Mouse (Mus musculus): Measurements from ENCODE around the gene Gm6169. TPM values are rescaled to one million over a fixed set of nuclear protein-coding genes. Genes with fewer than 3 reads are reported as not detected.

The Gm6169 gene
- polyA plus RNA-seq, 1 experiment from 2014 or later = 2.3 TPM

DNA sequence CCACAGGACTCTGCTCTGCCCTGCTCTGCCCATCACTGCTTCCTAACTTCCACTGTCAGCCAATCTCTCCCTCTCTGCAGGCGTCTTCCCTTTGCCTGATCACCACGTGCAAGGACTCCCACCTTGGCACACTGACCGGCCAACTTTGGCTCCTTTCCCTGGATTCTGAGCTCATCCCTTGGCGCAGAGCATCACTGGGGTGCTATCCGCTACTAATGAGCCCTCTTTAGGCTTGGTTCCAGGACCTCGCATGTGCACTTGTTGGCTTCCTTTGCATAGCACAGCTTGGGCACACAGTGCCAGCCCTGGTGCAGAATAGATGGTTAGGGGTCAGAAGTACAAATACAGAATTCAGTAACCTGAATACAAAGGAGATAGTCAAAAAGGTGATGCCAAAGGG, 47.9 kb downstream of the Gm6169 start:
- 70% methylated on average over 6 of the region's 6 CpGs for WGBS
- no peaks in the 10 kb centered on the region for H3K36me3 ChIP-seq
- H3K27me3 ChIP-seq = no peaks in the 10 kb centered on the region
- no peak overlapping the region for H3K4me2 ChIP-seq (replicated peaks)
- H3K9ac ChIP-seq = no peak overlapping the region
- no peak overlapping the region for H3K27ac ChIP-seq (replicated peaks)
- ATAC-seq (ENCODE audit: insufficient number of reproducible peaks, low FRiP score, low TSS enrichment, low read depth) = no peak
- no peak overlapping the region for H3K4me3 ChIP-seq (replicated peaks)
- H3K9me3 ChIP-seq (replicated peaks) = no peaks in the 10 kb centered on the region
- no peaks in the 10 kb centered on the region for H3K4me1 ChIP-seq

Other genes with a start within 250 kb of the Gm6169 start
- gene Gcnt4, start 174.5 kb downstream of the Gm6169 start, polyA plus RNA-seq (2015; fragmentation: Nextera tagmentation; extraction: Ambion mirVana) = 0.41 and 0.53 TPM in 2 replicates
- not detected in 2 replicates for gene 1700029F12Rik, start 64.9 kb downstream of the Gm6169 start, polyA plus RNA-seq (2015; fragmentation: Nextera tagmentation; extraction: Ambion mirVana)
- gene Fam169a, start 32.0 kb downstream of the Gm6169 start, polyA plus RNA-seq (2015; fragmentation: Nextera tagmentation; extraction: Ambion mirVana) = 1.3 TPM in 2 replicates
- gene Gfm2, start 38.7 kb upstream of the Gm6169 start, polyA plus RNA-seq (2015; fragmentation: Nextera tagmentation; extraction: Ambion mirVana) = 25.3 and 26.2 TPM in 2 replicates
- 55.5 and 63.0 TPM in 2 replicates for gene Nsa2, start 38.7 kb upstream of the Gm6169 start, polyA plus RNA-seq (2015; fragmentation: Nextera tagmentation; extraction: Ambion mirVana)
- 46.0 and 49.6 TPM in 2 replicates for gene Hexb, start 99.1 kb upstream of the Gm6169 start, polyA plus RNA-seq (2015; fragmentation: Nextera tagmentation; extraction: Ambion mirVana)
- 10.1 and 10.6 TPM in 2 replicates for gene Enc1, start 141.9 kb upstream of the Gm6169 start, polyA plus RNA-seq (2015; fragmentation: Nextera tagmentation; extraction: Ambion mirVana)